Mouse (Mus musculus) embryonic facial prominence, embryonic 11.5 days (tissue): ENCODE results near the gene Olfr452. TPM values are rescaled to one million over a fixed set of nuclear protein-coding genes. Genes with fewer than 3 reads are reported as not detected.

Source experiments
- ATAC-seq: fragments of 200-750 bp; cut with Nextera tagmentation; replicated peaks from 2 replicates; pipeline ENCODE4 v1.8.0; 2017; ENCODE audit warnings: low read depth; ENCODE audit not compliant: insufficient number of reproducible peaks, low FRiP score, low TSS enrichment
- DNase-seq: peaks from one replicate; pipeline ENCODE4 v3.0.0-alpha.2; 2015; ENCODE audit warnings: low spot score
- H3K27ac ChIP-seq: fragments of 300-500 bp; sonication (generic); replicated peaks from 2 replicates; pipeline ENCODE4 v1.5.1; 2014; ENCODE audit warnings: mild to moderate bottlenecking, low read depth, low read length, control low read depth
- H3K27me3 ChIP-seq: fragments of 300-500 bp; sonication (generic); 2 replicates; pipeline ENCODE4 v1.6.1; 2014; ENCODE audit warnings: mild to moderate bottlenecking, low read length, moderate library complexity, mixed read lengths; ENCODE audit not compliant: control insufficient read depth, insufficient read depth
- H3K36me3 ChIP-seq: fragments of 300-500 bp; sonication (generic); replicated peaks from 2 replicates; pipeline ENCODE4 v1.6.1; 2014; ENCODE audit warnings: low read depth, mild to moderate bottlenecking, low read length, moderate library complexity, mixed read lengths; ENCODE audit not compliant: control insufficient read depth, insufficient read depth
- H3K4me1 ChIP-seq: fragments of 300-500 bp; sonication (generic); 2 replicates; pipeline ENCODE4 v1.6.1; 2014; ENCODE audit warnings: low read length, mixed read lengths; ENCODE audit not compliant: control insufficient read depth, insufficient read depth
- H3K4me2 ChIP-seq: fragments of 300-500 bp; sonication (generic); 2 replicates; pipeline ENCODE4 v1.6.1; 2014; ENCODE audit warnings: low read depth, mild to moderate bottlenecking, control low read depth, low read length, moderate library complexity
- H3K4me3 ChIP-seq: fragments of 300-500 bp; sonication (generic); 2 replicates; pipeline ENCODE4 v1.5.1; 2014; ENCODE audit warnings: low read depth, low read length, control low read depth
- H3K9ac ChIP-seq: fragments of 300-500 bp; sonication (generic); replicated peaks from 2 replicates; pipeline ENCODE4 v1.6.1; 2014; ENCODE audit warnings: mild to moderate bottlenecking, control low read depth, low read length
- H3K9me3 ChIP-seq: fragments of 300-500 bp; sonication (generic); replicated peaks from 2 replicates; pipeline ENCODE4 v1.6.1; 2016; ENCODE audit warnings: mild to moderate bottlenecking, low read length, inconsistent platforms, mixed read lengths; ENCODE audit not compliant: control insufficient read depth
- WGBS: fragments of 180-500 bp; shearing (Covaris S2); extraction: QIAGEN DNeasy Blood & Tissue Kit; methylation state at CpG from one replicate; pipeline ENCODE4 v1.1.7; 2014; 5-methylcytosine and 5-hydroxymethylcytosine counted together
- polyA plus RNA-seq: library from polyadenylated mRNA; unstranded; fragments of >200 nt; fragmentation: Nextera tagmentation; extraction: Ambion mirVana; gene quantifications from 2 replicates; pipeline ENCODE4 v1.2.1, GENCODE M21; 2014

Gene Olfr452
- polyA plus RNA-seq, 1 experiment from 2014 or later = not detected

DNA sequence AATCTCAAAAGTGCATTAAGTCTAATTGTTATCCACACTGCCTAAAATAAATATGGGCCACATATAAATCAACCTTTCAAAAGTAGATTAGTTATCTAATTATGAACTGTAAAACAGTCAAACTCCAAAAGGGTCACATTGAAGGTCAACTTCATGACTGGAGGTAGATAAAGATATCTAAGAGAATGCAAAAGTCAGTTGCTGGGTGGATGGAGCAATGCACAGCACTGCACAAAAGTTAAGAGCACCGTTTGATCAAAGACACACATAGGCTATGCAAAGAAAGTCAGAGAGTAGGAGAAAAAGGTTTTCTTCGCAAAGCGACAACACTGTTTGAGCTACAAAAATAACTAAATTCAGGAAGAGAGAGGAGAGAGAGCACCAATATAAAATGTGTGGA, 10.1 kb downstream of the Olfr452 start:
- no peaks in the 10 kb centered on the region for H3K9me3 ChIP-seq
- no peaks in the 10 kb centered on the region for H3K36me3 ChIP-seq
- H3K4me1 ChIP-seq = no peaks in the 10 kb centered on the region
- H3K4me2 ChIP-seq = no peak overlapping the region
- H3K4me3 ChIP-seq = no peak overlapping the region
- 94% methylated on average over 3 of the region's 3 CpGs for WGBS
- DNase-seq (no peak), ATAC-seq (no peak)
- no peak overlapping the region for H3K9ac ChIP-seq
- H3K27ac ChIP-seq = no peak overlapping the region
- H3K27me3 ChIP-seq = no peaks in the 10 kb centered on the region

DNA sequence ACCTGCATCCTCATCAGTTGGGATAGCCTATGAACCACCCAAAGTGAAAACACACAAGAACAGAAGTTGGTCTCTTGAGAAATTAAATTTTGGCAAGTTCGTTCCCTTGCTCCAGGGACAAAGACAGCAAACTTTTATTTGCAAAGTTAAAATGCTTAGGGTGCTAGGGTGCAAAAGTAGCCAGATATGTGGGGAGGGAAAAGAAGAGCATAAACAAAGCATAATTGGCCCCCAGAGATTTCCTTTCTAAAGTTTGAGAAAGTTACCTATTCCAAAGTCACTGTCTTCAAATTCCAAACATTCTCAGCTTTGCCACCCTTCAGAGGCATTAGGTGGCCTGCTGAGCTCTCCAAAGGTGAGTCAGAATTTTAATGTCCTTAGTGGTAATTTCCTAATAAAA, 26.7 kb downstream of the Olfr452 start, which contains the start of gene Olfr450:
TSS of gene Olfr450 (plus strand) at position 301 of the 400 bp plus-strand sequence.
- no peak within 1 kb of the TSS for H3K9ac ChIP-seq
- H3K4me1 ChIP-seq = no peaks in the 10 kb centered on the region
- 93% methylated on average over 1 of the region's 1 CpGs for WGBS
- no peak for DNase-seq
- H3K36me3 ChIP-seq = no peaks in the 10 kb centered on the region
- H3K9me3 ChIP-seq = no peaks in the 10 kb centered on the region
- ATAC-seq = no peak
- H3K27ac ChIP-seq = no peak within 1 kb of the TSS
- H3K4me2 ChIP-seq = no peak within 1 kb of the TSS
- H3K27me3 ChIP-seq = no peaks in the 10 kb centered on the region
- no peak within 1 kb of the TSS for H3K4me3 ChIP-seq

DNA sequence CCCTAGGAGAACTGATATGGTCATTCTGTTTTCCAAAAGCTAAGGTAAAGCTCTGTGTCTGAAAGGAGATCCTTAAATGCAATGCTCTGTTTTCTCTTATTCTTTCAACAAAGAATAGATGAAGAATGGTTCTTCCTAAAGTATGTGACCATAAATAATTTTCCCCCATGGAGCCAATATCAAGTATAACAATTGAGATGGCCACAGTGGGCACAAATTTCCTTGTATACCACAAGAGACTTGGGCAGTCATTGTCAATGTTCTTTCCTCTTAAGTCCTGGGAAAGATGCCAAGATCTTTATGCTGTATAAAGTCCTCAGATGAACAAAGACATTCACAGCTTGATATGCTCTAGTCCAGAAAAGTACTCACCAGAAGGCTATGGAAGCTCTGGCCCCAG, 49.2 kb downstream of the Olfr452 start, which contains the start of gene Olfr449:
TSS of gene Olfr449 (plus strand) at position 301 of the 400 bp plus-strand sequence.
- DNase-seq = no peak
- ATAC-seq = no peak
- Histone ChIP-seq H3K4me2 (no peak within 1 kb of the TSS), H3K36me3 (no peaks in the 10 kb centered on the region), H3K4me3 (no peak within 1 kb of the TSS), H3K4me1 (no peaks in the 10 kb centered on the region), H3K9ac (no peak within 1 kb of the TSS), H3K27ac (no peak within 1 kb of the TSS), H3K9me3 (no peaks in the 10 kb centered on the region), H3K27me3 (no peaks in the 10 kb centered on the region)

Other genes starting within 250 kb of the Olfr452 start
- gene Olfr455, start 237.5 kb upstream of the Olfr452 start, polyA plus RNA-seq = not detected in 2 replicates
- not detected in 2 replicates for gene Tcaf3, start 187.4 kb upstream of the Olfr452 start, polyA plus RNA-seq
- gene Tcaf2, start 139.8 kb upstream of the Olfr452 start, polyA plus RNA-seq = 1.9 and 2.5 TPM in 2 replicates
- 104 and 106 TPM in 2 replicates for gene Tcaf1, start 75.0 kb upstream of the Olfr452 start, polyA plus RNA-seq
- gene Olfr453, start 45.7 kb upstream of the Olfr452 start, polyA plus RNA-seq = not detected in 2 replicates
- gene Olfr38, start 28.7 kb upstream of the Olfr452 start, polyA plus RNA-seq = not detected in 2 replicates
- not detected in 2 replicates for gene Olfr450, start 26.8 kb downstream of the Olfr452 start, polyA plus RNA-seq
- gene Olfr449, start 49.3 kb downstream of the Olfr452 start, polyA plus RNA-seq = not detected in 2 replicates
- not detected in 2 replicates for gene Olfr448, start 105.3 kb downstream of the Olfr452 start, polyA plus RNA-seq
- not detected in 2 replicates for gene Olfr447, start 123.8 kb downstream of the Olfr452 start, polyA plus RNA-seq
- gene Olfr446, start 136.3 kb downstream of the Olfr452 start, polyA plus RNA-seq = not detected in 2 replicates
- not detected in 2 replicates for gene Olfr444, start 164.0 kb downstream of the Olfr452 start, polyA plus RNA-seq